Mouse (Mus musculus) CD4-positive naive resting alpha-beta T cell, adult 57 days (primary cell): Measurements from ENCODE around the gene Nphp3. TPM values are rescaled to one million over a fixed set of nuclear protein-coding genes. Genes with fewer than 3 reads are reported as not detected.

Source experiments
- total RNA-seq: library from RNA; stranded (reverse); gene quantifications from one replicate; pipeline ENCODE4 v1.2.4, GENCODE M21; 2023

Gene Nphp3
- 3.2 TPM for total RNA-seq

GRCm38 (mm10) chr9:104001921-104002859 lies at the start of gene Nphp3:
TSS of gene Nphp3 (plus strand) at chr9:104002544.

GRCm38 (mm10) chr9:104040362-104040761 lies 38.0 kb downstream of the Nphp3 start, which contains the start of gene Gm28305:
TSS of gene Gm28305 (plus strand) at chr9:104040662.

GRCm38 (mm10) chr9:104062430-104063243 lies 60.3 kb downstream of the Nphp3 start, which contains the start of gene Uba5:
TSS of gene Uba5 (minus strand) at chr9:104063134.

DNA sequence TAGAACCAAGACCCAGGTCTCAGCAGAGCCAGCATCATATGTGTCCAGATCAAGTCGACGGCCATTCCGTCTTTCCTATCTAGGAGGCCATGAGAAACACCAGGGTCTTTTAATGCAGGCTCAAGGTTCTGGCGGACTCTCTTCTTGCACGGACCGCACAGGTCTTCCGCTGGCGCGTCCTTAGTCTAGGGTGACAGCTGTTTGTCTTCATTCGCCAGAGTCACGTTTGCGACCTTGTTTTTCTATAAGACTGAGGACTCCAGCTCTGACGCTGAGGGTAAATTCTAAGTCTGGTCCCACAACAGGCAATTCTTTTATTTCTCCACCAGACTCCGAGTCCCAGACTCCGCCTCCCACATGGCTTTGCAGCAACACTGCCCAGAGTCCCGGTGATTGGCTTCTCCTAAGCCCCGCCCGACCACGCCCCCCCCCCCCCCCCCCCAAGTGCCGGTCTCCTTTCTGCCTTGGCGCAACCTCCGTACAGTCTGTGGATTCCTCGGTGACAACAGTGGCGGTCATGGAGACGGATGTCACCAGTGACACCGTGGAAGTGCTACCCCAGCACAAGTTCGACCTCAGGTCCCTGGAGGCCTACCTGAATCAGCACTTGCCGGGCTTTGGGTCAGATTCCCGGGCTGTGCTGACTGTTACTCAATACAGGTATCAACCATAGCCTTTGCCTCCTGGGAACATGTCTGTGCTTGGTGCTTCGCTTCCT lies 61.1 kb downstream of the Nphp3 start, which contains the start of gene Acad11:
Acad11 (plus strand) TSS at position 134 of the 718 bp plus-strand sequence.

Other genes with a start within 250 kb of the Nphp3 start
- gene Tmem108, start 240.7 kb upstream of the Nphp3 start, total RNA-seq: 0.92 TPM
- gene Gm28305, start 38.1 kb downstream of the Nphp3 start, total RNA-seq: not detected
- 22.7 TPM for gene Uba5, start 60.6 kb downstream of the Nphp3 start, total RNA-seq
- 17.2 TPM for gene Acad11, start 60.8 kb downstream of the Nphp3 start, total RNA-seq
- not detected for gene Ackr4, start 124.4 kb downstream of the Nphp3 start, total RNA-seq